Mouse (Mus musculus): ENCODE data around the gene Tceal7. TPM values are rescaled to one million over a fixed set of nuclear protein-coding genes. Genes with fewer than 3 reads are reported as not detected.
"Not testable (repeated sequence)": the region's sequence is repeated elsewhere in the genome, so short reads cannot be mapped to it uniquely, and the experiment has no call there.

The Tceal7 gene
- polyA plus RNA-seq, 1 experiment from 2014 or later = 2.1 TPM

GRCm38 (mm10) chrX:136252023-136252729 is 37.6 kb downstream of the Tceal7 start:
- no peaks in the 10 kb centered on the region for H3K9me3 ChIP-seq (replicated peaks)
- 70% methylated on average over 6 of the region's 6 CpGs for WGBS
- H3K4me1 ChIP-seq = no peaks in the 10 kb centered on the region
- H3K9ac ChIP-seq = no peak overlapping the region
- no peaks in the 10 kb centered on the region for H3K36me3 ChIP-seq
- no peak for ATAC-seq (ENCODE audit: low FRiP score)
- H3K4me2 ChIP-seq (replicated peaks) = no peak overlapping the region
- H3K27me3 ChIP-seq = no peaks in the 10 kb centered on the region
- H3K4me3 ChIP-seq = no peak overlapping the region
- H3K27ac ChIP-seq = no peak overlapping the region

- H3K4me1 ChIP-seq = 0 out of 2 replicates have a peak, but pooled peaks cover 2% of the 10 kb centered on the region
- no peaks in the 10 kb centered on the region for H3K36me3 ChIP-seq
- no peaks in the 10 kb centered on the region; the same call in 1 of the 2 replicates for H3K27me3 ChIP-seq
- no peaks in the 10 kb centered on the region for H3K9me3 ChIP-seq (replicated peaks)
- no peak overlapping the region for H3K4me2 ChIP-seq (replicated peaks)
- H3K9ac ChIP-seq = no peak overlapping the region
- H3K4me3 ChIP-seq = no peak overlapping the region
- H3K27ac ChIP-seq = no peak overlapping the region
- ATAC-seq (ENCODE audit: low FRiP score) = no peak
- WGBS = 75% methylated on average over 5 of the region's 5 CpGs
Measured at GRCm38 (mm10) chrX:136267720-136268119, 53.1 kb downstream of the Tceal7 start.

DNA sequence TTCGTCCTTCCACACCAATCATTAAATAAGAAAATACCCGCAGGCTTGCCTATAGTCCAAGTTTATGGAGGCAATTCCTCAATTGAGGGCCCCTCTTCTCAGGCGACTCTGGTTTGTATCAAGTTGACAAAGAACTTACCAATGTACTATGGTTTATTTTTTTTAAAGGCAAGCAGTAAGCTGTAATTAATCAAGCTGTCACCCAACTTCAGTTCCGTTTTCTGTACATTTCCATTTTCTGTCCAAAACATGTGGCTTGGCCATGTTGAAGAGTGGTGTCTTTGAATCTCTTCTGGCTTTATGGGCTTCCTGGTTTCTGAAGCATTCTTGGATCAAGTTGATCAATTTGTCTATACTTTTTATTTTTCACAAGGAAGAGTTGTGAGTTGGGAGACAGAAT is 53.6 kb downstream of the Tceal7 start:
- Histone ChIP-seq H3K27ac (no peak overlapping the region), H3K9me3 (replicated peaks) (no peaks in the 10 kb centered on the region), H3K27me3 (no peaks in the 10 kb centered on the region; the same call in 1 of the 2 replicates), H3K4me2 (replicated peaks) (no peak overlapping the region), H3K4me1 (0 out of 2 replicates have a peak, but pooled peaks cover 2% of the 10 kb centered on the region), H3K9ac (no peak overlapping the region), H3K4me3 (no peak overlapping the region), H3K36me3 (no peaks in the 10 kb centered on the region)
- no peak for ATAC-seq (ENCODE audit: low FRiP score)
- WGBS = 68% methylated on average over 4 of the region's 4 CpGs

DNA sequence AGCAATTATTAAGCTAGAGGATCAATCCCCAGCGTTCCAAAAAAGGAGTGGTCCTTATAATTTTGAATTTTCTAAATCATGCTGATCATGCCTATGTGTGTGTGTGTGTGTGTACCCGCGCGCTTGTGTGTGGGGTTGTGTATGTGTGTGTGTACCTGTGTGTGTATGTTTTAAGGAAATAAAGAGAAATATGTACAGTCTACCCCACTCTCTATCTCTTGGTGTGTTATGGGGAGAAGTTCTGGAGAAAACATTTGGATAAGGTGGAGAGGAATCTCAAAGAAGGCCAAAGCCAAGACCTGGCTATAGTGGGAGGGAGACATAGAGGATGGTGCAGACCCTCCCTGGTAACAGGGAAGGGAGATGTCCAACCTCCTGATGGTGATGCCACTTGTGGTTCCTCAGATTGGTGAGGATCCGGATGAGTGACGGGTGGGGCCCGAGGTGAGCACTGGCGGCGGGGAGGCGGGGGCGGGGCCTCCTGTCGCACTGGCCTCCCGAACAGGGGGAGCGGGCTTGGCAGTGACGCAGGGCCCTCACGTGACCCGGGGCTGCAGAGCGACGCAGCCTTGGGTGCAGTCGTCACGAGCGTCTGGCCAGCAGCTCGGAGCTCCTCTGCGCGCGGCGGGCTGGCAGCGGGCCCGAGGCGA is 55.3 kb downstream of the Tceal7 start, which contains the start of gene Bex3:
Bex3 (plus strand) TSS at position 511 of the 650 bp plus-strand sequence.
- Histone ChIP-seq H3K27ac (peak within 1 kb of the TSS; percentile 68), H3K9ac (peak within 1 kb of the TSS; percentile 74), H3K4me3 (peak within 1 kb of the TSS; percentile 41), H3K4me2 (replicated peaks) (peak within 1 kb of the TSS; percentile 53)
- H3K27me3 ChIP-seq; H3K4me1 ChIP-seq; H3K9me3 ChIP-seq (replicated peaks); H3K36me3 ChIP-seq: not testable (repeated sequence)
- 46% methylated on average over 11 of the region's 30 CpGs for WGBS
- peak; percentile 98 for ATAC-seq (ENCODE audit: low FRiP score)

DNA sequence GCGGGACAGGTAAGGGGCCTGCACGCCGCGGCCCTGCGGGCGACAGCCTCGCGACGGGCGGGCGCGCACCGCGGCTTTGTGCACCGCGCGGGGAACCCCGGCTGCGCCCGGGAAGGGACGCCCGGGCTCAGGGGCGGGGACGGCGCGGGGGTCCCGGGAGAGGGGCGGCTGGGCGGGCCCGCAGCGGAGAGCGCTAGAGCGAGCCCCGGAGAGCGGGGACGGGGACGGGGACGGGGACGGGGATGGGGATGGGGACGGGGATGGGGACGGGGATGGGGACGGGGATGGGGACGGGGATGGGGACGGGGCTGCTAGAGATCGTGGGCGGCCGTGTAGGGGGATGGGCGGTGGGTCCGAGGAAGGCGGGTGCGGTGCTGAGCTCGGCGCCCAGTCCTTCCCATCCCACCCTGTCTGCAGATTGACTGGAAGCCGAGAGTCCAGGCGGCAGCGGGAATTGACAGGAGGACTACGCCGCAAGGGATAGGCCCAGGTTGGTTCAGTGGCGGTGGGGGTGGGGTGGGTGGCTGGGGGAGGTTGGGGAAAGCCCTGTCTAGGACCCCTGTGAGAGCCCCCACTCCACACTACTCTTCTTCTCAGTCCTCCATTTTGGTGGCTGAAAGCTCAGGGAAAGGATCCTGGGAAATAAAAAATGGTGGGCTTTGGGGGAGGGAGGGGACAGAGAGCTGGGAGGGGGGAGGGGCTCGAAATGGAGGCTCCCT is 56.0 kb downstream of the Tceal7 start:
- ATAC-seq (ENCODE audit: low FRiP score) = peak; percentile 80
- Histone ChIP-seq H3K9ac (peak overlapping the region; percentile 74), H3K4me2 (replicated peaks) (peak overlapping the region; percentile 53), H3K4me3 (peak overlapping the region; percentile 41), H3K27ac (peak overlapping the region; percentile 68)
- H3K27me3 ChIP-seq; H3K9me3 ChIP-seq (replicated peaks); H3K36me3 ChIP-seq; H3K4me1 ChIP-seq: not testable (repeated sequence)
- WGBS = 42% methylated on average over 18 of the region's 60 CpGs

DNA sequence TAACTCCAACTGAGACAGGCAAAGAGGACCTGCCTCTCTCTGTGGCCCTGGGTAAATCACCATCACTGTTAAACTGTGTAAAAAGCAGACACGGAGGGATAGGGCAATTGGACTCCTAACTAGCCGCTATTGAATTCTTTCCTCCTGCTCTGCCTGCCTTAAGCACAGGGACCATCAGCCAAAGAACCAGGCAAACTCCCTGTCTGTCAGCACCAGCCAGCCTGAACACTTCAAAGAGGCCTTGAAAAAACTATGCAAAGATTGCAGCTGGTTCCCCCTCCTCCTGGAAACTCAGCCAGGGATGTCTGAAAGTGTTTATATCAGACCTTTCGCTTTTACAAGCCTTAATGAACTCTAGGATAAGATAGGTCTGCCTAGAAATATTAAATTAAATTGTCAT is 60.0 kb downstream of the Tceal7 start:
- no peaks in the 10 kb centered on the region for H3K36me3 ChIP-seq
- 0 out of 2 replicates have a peak overlapping the region, but pooled peaks have one; percentile 18 for H3K27ac ChIP-seq
- H3K4me3 ChIP-seq = no peak overlapping the region
- H3K9me3 ChIP-seq (replicated peaks) = no peaks in the 10 kb centered on the region
- ATAC-seq (ENCODE audit: low FRiP score) = no peak
- no peak overlapping the region for H3K4me2 ChIP-seq (replicated peaks)
- WGBS = 24% methylated on average over 3 of the region's 3 CpGs
- peaks cover 4% of the 10 kb centered on the region for H3K27me3 ChIP-seq
- 0 out of 2 replicates have a peak, but pooled peaks cover 2% of the 10 kb centered on the region for H3K4me1 ChIP-seq
- no peak overlapping the region for H3K9ac ChIP-seq

- no peak overlapping the region for H3K4me3 ChIP-seq
- ATAC-seq (ENCODE audit: low FRiP score) = no peak
- no peaks in the 10 kb centered on the region for H3K9me3 ChIP-seq (replicated peaks)
- H3K4me1 ChIP-seq = 0 out of 2 replicates have a peak, but pooled peaks cover 2% of the 10 kb centered on the region
- no peak overlapping the region for H3K4me2 ChIP-seq (replicated peaks)
- WGBS = 33% methylated on average over 3 of the region's 3 CpGs
- no peaks in the 10 kb centered on the region for H3K36me3 ChIP-seq
- peaks cover 4% of the 10 kb centered on the region; the same call in 1 of the 2 replicates for H3K27me3 ChIP-seq
- no peak overlapping the region for H3K27ac ChIP-seq
- no peak overlapping the region for H3K9ac ChIP-seq
Measured at GRCm38 (mm10) chrX:136275386-136275785, 60.8 kb downstream of the Tceal7 start.

Small RNA genes within 50 kb of the gene (microRNA-seq; reads per million reads assigned to microRNA genes)
- not detected for gene Mir6383

Other genes with a start within 250 kb of the Tceal7 start
- 144 and 146 TPM in 2 replicates for gene Arxes2, start 221.0 kb upstream of the Tceal7 start, polyA plus RNA-seq (2016; fragmentation: Nextera tagmentation; extraction: Ambion mirVana)
- 55.4 and 61.5 TPM in 2 replicates for gene Arxes1, start 181.4 kb upstream of the Tceal7 start, polyA plus RNA-seq (2016; fragmentation: Nextera tagmentation; extraction: Ambion mirVana)
- gene Bex2, start 146.5 kb upstream of the Tceal7 start, polyA plus RNA-seq (2016; fragmentation: Nextera tagmentation; extraction: Ambion mirVana) = 351 and 371 TPM in 2 replicates
- gene Nxf3, start 129.5 kb upstream of the Tceal7 start, polyA plus RNA-seq (2016; fragmentation: Nextera tagmentation; extraction: Ambion mirVana) = not detected in 2 replicates
- 71.4 and 77.7 TPM in 2 replicates for gene Bex4, start 75.8 kb upstream of the Tceal7 start, polyA plus RNA-seq (2016; fragmentation: Nextera tagmentation; extraction: Ambion mirVana)
- gene Tceal8, start 42.4 kb upstream of the Tceal7 start, polyA plus RNA-seq (2016; fragmentation: Nextera tagmentation; extraction: Ambion mirVana) = 168 and 189 TPM in 2 replicates
- gene Tceal5, start 10.9 kb upstream of the Tceal7 start, polyA plus RNA-seq (2016; fragmentation: Nextera tagmentation; extraction: Ambion mirVana) = 13.9 and 16.1 TPM in 2 replicates
- 100 TPM in 2 replicates for gene Bex1, start 734 bp downstream of the Tceal7 start, polyA plus RNA-seq (2016; fragmentation: Nextera tagmentation; extraction: Ambion mirVana)
- gene Tceal9, start 30.3 kb downstream of the Tceal7 start, polyA plus RNA-seq (2016; fragmentation: Nextera tagmentation; extraction: Ambion mirVana) = 411 and 443 TPM in 2 replicates
- gene Bex3, start 55.5 kb downstream of the Tceal7 start, polyA plus RNA-seq (2016; fragmentation: Nextera tagmentation; extraction: Ambion mirVana) = 656 and 680 TPM in 2 replicates